Mouse (Mus musculus) thymus, adult 2 months (tissue): ENCODE measurements around the gene Sla2. TPM values are rescaled to one million over a fixed set of nuclear protein-coding genes. Genes with fewer than 3 reads are reported as not detected.
"Not testable (repeated sequence)": the region's sequence is repeated elsewhere in the genome, so short reads cannot be mapped to it uniquely, and the experiment has no call there.

Experiments used
- DNase-seq: peaks from one replicate; pipeline ENCODE4 v3.0.0; 2021
- H3K27ac ChIP-seq: fragments of 200-500 bp; 2 replicates; pipeline ENCODE4 v1.5.1; 2012; ENCODE audit warnings: low read length, control low read depth; ENCODE audit not compliant: control insufficient read depth, insufficient read depth
- H3K27me3 ChIP-seq: fragments of 200-500 bp; 2 replicates; pipeline ENCODE4 v1.6.1; 2012; ENCODE audit warnings: mild to moderate bottlenecking, low read length, moderate library complexity, mixed read lengths; ENCODE audit not compliant: control insufficient read depth, insufficient read depth
- H3K36me3 ChIP-seq: fragments of 200-500 bp; 2 replicates; pipeline ENCODE4 v1.6.1; 2012; ENCODE audit warnings: mild to moderate bottlenecking, low read length, moderate library complexity; ENCODE audit not compliant: control insufficient read depth, insufficient read depth
- H3K4me1 ChIP-seq: fragments of 200-500 bp; replicated peaks from 2 replicates; pipeline ENCODE4 v1.6.1; 2012; ENCODE audit warnings: low read length; ENCODE audit not compliant: control insufficient read depth, insufficient read depth
- H3K4me3 ChIP-seq: fragments of 200-500 bp; 2 replicates; pipeline ENCODE4 v1.5.1; 2012; ENCODE audit warnings: mild to moderate bottlenecking, low read length, control low read depth, moderate library complexity; ENCODE audit not compliant: control insufficient read depth, insufficient read depth
- CTCF ChIP-seq: fragments of 200-500 bp; IDR thresholded peaks from 2 replicates; pipeline ENCODE4 v1.5.1; 2012; ENCODE audit warnings: mild to moderate bottlenecking, control low read depth, low read length, moderate library complexity, borderline replicate concordance; ENCODE audit not compliant: control insufficient read depth, poor library complexity, insufficient read depth; ENCODE audit errors: extremely low read depth
- POLR2A ChIP-seq: fragments of 200-500 bp; IDR thresholded peaks from 2 replicates; pipeline ENCODE4 v1.6.1; 2012; ENCODE audit warnings: mild to moderate bottlenecking, low read length, control low read depth, moderate library complexity; ENCODE audit not compliant: control insufficient read depth, poor library complexity, insufficient read depth; ENCODE audit errors: extremely low read depth
- WGBS: fragments of 180-500 bp; shearing (Covaris S2); methylation state at CpG from one replicate; pipeline ENCODE4 v1.1.7; 2018; 5-methylcytosine and 5-hydroxymethylcytosine counted together
- polyA plus RNA-seq: library from polyadenylated mRNA; depleted of rRNA; stranded (reverse); fragments of >200 nt; gene quantifications from 2 replicates; pipeline ENCODE4 v1.2.3, GENCODE M21; 2012

Gene Sla2
- polyA plus RNA-seq, 1 experiment, result 120 TPM

- Histone ChIP-seq H3K4me1 (no peaks in the 10 kb centered on the region), H3K27ac (no peak overlapping the region), H3K27me3 (no peaks in the 10 kb centered on the region), H3K36me3 (peaks cover 4% of the 10 kb centered on the region; the same call in 1 of the 2 replicates), H3K4me3 (no peak overlapping the region)
- TF ChIP-seq CTCF (no peak), POLR2A (no peak)
- DNase-seq, result no peak
- 97% methylated on average over 6 of the region's 6 CpGs for WGBS
These were observed 41.6 kb upstream of the Sla2 start for GRCm38 (mm10) chr2:156928606-156929005.

- whole genome bisulfite sequencing, result 96% methylated on average over 6 of the region's 6 CpGs
- H3K4me1 ChIP-seq, result no peaks in the 10 kb centered on the region
- H3K27ac ChIP-seq, result no peak overlapping the region
These were observed 40.7 kb upstream of the Sla2 start for GRCm38 (mm10) chr2:156927663-156928062.

GRCm38 (mm10) chr2:156925611-156926010 is 38.6 kb upstream of the Sla2 start:
- not testable (repeated sequence) for H3K36me3 ChIP-seq, H3K4me1 ChIP-seq, H3K4me3 ChIP-seq, H3K27me3 ChIP-seq, H3K27ac ChIP-seq
- peak; percentile 15 for DNase-seq
- WGBS, result 88% methylated on average over 3 of the region's 3 CpGs

More at GRCm38 (mm10) chr2:156927663-156928062, 40.7 kb upstream of the Sla2 start:
- Histone ChIP-seq H3K36me3 (peaks cover 4% of the 10 kb centered on the region; the same call in 1 of the 2 replicates), H3K27me3 (no peaks in the 10 kb centered on the region), H3K4me3 (no peak overlapping the region)
- no peak for DNase-seq
- no peak for TF ChIP-seq POLR2A
- TF ChIP-seq CTCF, result no peak

- not testable (repeated sequence) for H3K4me1 ChIP-seq, H3K27me3 ChIP-seq, H3K36me3 ChIP-seq, H3K4me3 ChIP-seq, DNase-seq, H3K27ac ChIP-seq
- WGBS, result 94% methylated on average over 4 of the region's 4 CpGs
These were observed 38.1 kb upstream of the Sla2 start for GRCm38 (mm10) chr2:156925075-156925474.

- TF ChIP-seq CTCF (no peak), POLR2A (no peak)
- Histone ChIP-seq H3K27me3 (no peaks in the 10 kb centered on the region), H3K4me3 (no peak overlapping the region), H3K4me1 (peaks cover 5% of the 10 kb centered on the region; the same call in 1 of the 2 replicates), H3K27ac (no peak overlapping the region; the same call in 1 of the 2 replicates), H3K36me3 (peaks cover 4% of the 10 kb centered on the region; the same call in 1 of the 2 replicates)
- DNase-seq, result no peak
- WGBS, result 40% methylated on average over 3 of the region's 3 CpGs
These were observed 37.4 kb upstream of the Sla2 start for GRCm38 (mm10) chr2:156924210-156924898.

GRCm38 (mm10) chr2:156923057-156923456 is 36.1 kb upstream of the Sla2 start:
- Histone ChIP-seq H3K4me3 (no peak overlapping the region), H3K4me1 (peaks cover 13% of the 10 kb centered on the region), H3K27ac (no peak overlapping the region), H3K27me3 (no peaks in the 10 kb centered on the region), H3K36me3 (no peaks in the 10 kb centered on the region)
- TF ChIP-seq POLR2A, result no peak
- WGBS, result 89% methylated on average over 5 of the region's 5 CpGs
- DNase-seq, result no peak

- no peaks in the 10 kb centered on the region for H3K36me3 ChIP-seq
- H3K4me3 ChIP-seq, result no peak overlapping the region
- H3K4me1 ChIP-seq, result peaks cover 19% of the 10 kb centered on the region
- DNase-seq, result peak; percentile 20
- no peak overlapping the region for H3K27ac ChIP-seq
- TF ChIP-seq CTCF, result no peak
- no peak for TF ChIP-seq POLR2A
- 49% methylated on average over 2 of the region's 2 CpGs for WGBS
- no peaks in the 10 kb centered on the region for H3K27me3 ChIP-seq
These were observed 32.8 kb upstream of the Sla2 start for GRCm38 (mm10) chr2:156919796-156920195.

GRCm38 (mm10) chr2:156919191-156919590 is 32.2 kb upstream of the Sla2 start:
- 76% methylated on average over 11 of the region's 11 CpGs for WGBS
- not testable (repeated sequence) for H3K27ac ChIP-seq
- peaks cover 19% of the 10 kb centered on the region for H3K4me1 ChIP-seq

More at GRCm38 (mm10) chr2:156919191-156919590, 32.2 kb upstream of the Sla2 start:
- H3K4me3 ChIP-seq, H3K27me3 ChIP-seq, H3K36me3 ChIP-seq, DNase-seq: not testable (repeated sequence)
